Mouse (Mus musculus) CH12F3 (cell line): ENCODE measurements around the gene Agrn.
"Not testable (repeated sequence)": the region's sequence is repeated elsewhere in the genome, so short reads cannot be mapped to it uniquely, and the experiment has no call there.

Source experiments
- in situ Hi-C: fragments of 300-500 bp; cut with MboI; formaldehyde crosslinking; loops from 2 replicates; pipeline ENCODE4 v1.14.3; 2020; ENCODE audit warnings: low sequenced_read_pairs

The Agrn gene

GRCm38 (mm10) chr4:156168611-156169010, 28.7 kb downstream of the Agrn start:
- in situ Hi-C loops: no loop called here

DNA sequence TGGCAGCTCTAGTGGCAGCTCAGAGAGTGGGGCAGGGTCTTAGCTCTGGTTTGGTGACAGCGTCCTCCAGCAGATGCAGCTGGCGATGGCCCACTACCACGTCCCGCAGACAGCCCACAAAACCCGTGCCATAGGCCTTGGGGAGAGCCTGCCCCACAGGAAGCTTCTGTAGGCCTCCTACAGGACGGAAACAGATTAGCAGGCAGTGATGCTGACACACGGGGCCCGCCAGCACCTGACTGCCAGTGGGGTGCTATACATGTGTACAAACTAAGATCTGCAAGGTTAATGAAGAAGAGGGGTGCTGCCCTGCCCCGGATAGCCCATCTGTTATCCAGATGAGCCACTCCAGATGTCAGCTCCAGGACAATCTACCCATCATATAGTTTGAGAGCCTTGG, 30.8 kb downstream of the Agrn start:
- in situ Hi-C loops: no loop called here

DNA sequence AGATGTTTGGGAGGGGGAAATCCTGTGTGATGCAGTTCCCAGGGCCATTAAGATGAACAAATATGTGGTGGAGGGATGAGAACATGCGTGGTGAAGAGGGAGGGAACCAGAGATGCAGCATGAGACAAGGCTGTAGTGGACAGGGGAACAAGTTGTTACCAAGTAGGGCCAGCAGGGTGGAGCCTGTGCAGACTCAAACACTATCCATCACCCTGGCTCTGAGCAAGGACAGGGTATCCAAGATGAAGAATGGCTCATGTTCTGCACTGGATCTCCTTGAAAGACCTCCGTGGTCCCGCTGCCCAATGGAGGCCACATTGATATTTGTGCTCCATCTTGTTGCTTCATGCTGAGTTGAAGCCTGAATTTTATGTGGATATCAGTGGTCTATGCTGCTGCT, 42.5 kb downstream of the Agrn start:
- in situ Hi-C loops: no loop called here

- in situ Hi-C loops: not testable (repeated sequence)
These were observed 46.4 kb downstream of the Agrn start for GRCm38 (mm10) chr4:156150887-156151286.

GRCm38 (mm10) chr4:156136285-156137100, 60.8 kb downstream of the Agrn start:
- in situ Hi-C loops: no loop called here

DNA sequence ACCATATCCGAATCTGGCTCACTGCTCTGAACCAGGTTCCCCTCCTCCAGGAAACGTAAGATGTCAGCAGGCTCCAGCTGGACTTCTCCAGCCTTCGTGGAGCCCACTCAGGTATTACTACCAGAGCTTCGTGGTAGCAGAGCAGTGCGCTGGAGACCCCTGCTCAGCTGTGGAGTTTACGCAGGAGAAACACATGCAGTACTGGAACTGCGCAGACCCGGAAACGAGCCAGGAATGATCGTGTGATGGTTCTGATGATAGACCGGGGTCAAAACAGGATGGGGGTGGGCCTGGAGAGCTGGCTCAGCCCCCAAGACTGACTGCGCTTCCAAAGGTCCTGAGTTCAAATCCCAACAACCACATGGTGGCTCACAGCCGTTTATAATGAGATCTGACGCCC, 61.5 kb downstream of the Agrn start:
- in situ Hi-C loops: no loop called here

DNA sequence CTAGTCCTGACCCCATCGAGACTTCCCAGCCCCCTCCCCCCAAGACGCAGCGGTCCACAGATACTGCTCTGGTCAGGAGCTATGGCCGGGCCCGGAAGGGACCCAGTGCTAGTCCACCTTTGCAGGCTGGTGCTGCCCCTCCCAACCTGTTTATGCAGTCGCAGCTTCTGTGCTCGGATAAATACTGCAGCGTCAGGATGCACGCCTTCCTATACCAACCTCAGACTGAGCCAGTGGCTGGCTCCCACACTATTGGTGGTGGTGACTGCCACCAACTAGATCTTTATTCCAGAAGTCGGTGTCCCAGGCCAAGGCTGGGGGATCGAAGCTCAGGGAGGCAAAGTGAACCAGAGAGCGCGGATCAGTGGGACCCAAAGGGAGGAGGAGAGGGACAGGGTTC, 62.2 kb downstream of the Agrn start:
- in situ Hi-C loops: no loop called here

DNA sequence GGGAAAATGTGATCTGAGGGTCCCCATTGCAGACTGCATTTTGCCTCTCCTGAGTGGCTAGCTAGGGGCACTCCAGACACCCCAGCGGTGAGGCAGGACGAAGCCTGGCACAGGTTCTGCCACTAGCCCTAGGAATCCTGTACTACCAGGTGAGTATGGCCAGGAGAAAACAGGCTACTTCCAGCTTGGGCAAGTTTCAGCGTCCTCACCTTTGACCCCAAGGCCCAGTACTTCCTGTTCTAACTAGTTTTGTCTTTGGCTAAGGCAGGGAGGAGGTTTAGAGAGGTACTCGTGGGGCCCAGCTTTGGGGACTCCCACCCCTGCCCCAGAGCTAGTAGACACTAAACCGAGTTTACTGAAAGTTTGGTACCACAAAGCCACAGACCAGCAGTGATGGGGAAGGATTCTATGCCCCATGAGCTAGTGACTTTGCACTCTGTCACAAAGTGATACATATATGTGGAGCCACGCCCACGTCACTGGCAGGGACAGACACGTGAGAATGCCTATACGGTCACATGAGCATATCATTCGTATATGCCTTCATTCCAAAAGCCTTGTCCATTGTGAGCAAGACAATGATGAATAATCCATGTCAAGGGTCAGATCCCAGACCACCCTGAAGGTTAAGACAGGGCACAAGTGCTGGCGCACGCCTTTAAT, 63.2 kb downstream of the Agrn start:
- in situ Hi-C loops: no loop called here

- in situ Hi-C loops: no loop called here
These were observed 64.0 kb downstream of the Agrn start for GRCm38 (mm10) chr4:156133334-156133733.

DNA sequence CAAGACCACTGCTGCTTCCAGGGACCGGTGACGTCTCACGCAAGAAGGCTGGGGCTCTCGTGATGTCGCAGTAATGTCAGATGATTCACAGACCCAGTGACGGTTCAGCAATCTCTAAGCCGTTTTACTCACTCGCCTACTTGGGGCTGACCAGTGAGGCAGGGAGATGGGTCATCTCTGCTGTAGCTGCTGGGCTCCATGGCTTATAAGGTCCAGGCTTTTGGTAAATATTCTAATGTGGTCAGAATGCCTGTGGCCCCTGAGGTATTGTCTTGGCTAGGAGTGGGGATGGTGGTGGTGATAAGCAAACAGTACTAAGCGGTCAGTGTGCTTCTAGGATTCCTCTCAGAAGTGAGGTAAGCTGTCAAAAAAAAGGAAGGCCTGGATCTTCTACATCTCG, 66.3 kb downstream of the Agrn start:
- in situ Hi-C loops: no loop called here

DNA sequence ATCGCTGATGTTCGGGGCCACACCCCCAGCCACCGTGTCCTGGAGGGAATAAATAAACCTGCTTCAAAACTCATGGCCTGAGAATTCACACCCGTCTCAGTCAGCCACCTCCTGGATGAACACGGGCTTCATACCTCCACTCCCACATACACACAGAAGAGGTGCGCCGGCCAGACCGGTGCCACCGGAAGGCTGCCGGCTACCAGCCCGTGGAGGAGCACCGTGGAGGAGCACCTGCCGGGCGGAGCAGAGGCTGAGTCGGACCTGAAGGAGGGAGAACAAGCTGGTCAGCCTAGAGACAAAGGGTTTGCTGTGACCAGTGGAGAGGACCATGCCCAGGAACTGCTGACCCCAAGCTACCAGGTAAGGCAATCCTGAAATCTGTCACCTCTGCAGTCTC, 66.9 kb downstream of the Agrn start, which contains the start of gene Rnf223:
Gene Rnf223 (plus strand): TSS at position 78 of the 400 bp plus-strand sequence.
- in situ Hi-C loops: no loop called here

DNA sequence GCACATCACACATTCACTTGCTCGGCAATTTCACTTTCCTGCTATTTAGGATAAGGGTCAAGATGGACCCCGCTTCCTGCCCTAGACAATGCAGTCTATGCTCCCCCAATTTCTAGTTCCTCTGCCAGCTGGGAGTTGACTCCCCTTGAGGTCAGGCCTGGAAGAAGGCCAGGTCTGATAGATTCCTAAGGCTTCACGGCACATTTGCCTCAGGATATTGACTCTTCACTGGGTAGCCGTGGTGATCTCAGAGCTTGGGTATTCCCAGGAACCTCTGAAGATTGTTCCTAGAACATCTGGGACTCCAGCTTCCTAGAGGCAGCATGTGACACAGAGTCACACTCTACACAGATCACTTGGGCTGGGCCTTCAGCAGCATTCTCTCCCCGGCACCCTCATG, 68.5 kb downstream of the Agrn start:
- in situ Hi-C loops: no loop called here

- in situ Hi-C loops: no loop called here
These were observed 70.4 kb downstream of the Agrn start for GRCm38 (mm10) chr4:156126841-156127240.

GRCm38 (mm10) chr4:156125393-156125792, 71.9 kb downstream of the Agrn start:
- in situ Hi-C loops: no loop called here

- in situ Hi-C loops: no loop called here
These were observed 73.2 kb downstream of the Agrn start for GRCm38 (mm10) chr4:156124077-156124476.
